Mouse (Mus musculus) spleen, adult 2 months (tissue): ENCODE measurements around the gene Hnf1a. TPM values are rescaled to one million over a fixed set of nuclear protein-coding genes. Genes with fewer than 3 reads are reported as not detected.
"Not testable (repeated sequence)": the region's sequence is repeated elsewhere in the genome, so short reads cannot be mapped to it uniquely, and the experiment has no call there.

Experiments
- DNase-seq, 2 experiments: peaks; one replicate each; pipeline versions ENCODE4 v3.0.0 to v3.0.0-alpha.2; 2012 to 2021; ENCODE audit warnings: low spot score in 2 of 2, low read depth in 1 of 2
- H3K27ac ChIP-seq: fragments of 200-500 bp; 2 replicates; pipeline ENCODE4 v1.5.1; 2012; ENCODE audit warnings: low read length, inconsistent platforms; ENCODE audit not compliant: insufficient read depth
- H3K27me3 ChIP-seq: fragments of 200-500 bp; 2 replicates; pipeline ENCODE4 v1.6.1; 2012; ENCODE audit warnings: mild to moderate bottlenecking, moderate library complexity, low read length, inconsistent platforms; ENCODE audit not compliant: control insufficient read depth, insufficient read depth
- H3K36me3 ChIP-seq: fragments of 200-500 bp; 2 replicates; pipeline ENCODE4 v1.6.1; 2012; ENCODE audit warnings: mild to moderate bottlenecking, low read length, inconsistent platforms; ENCODE audit not compliant: control insufficient read depth, insufficient read depth
- H3K4me1 ChIP-seq: fragments of 200-500 bp; 2 replicates; pipeline ENCODE4 v1.6.1; 2011; ENCODE audit warnings: inconsistent platforms; ENCODE audit not compliant: control insufficient read depth, insufficient read depth, insufficient read length
- H3K4me3 ChIP-seq: fragments of 200-500 bp; 2 replicates; pipeline ENCODE4 v1.5.1; 2011; ENCODE audit warnings: mild to moderate bottlenecking, inconsistent platforms; ENCODE audit not compliant: insufficient read depth, insufficient read length; ENCODE audit errors: extremely low read depth
- CTCF ChIP-seq: fragments of 200-500 bp; IDR thresholded peaks from 2 replicates; pipeline ENCODE4 v1.5.1; 2011; ENCODE audit warnings: mild to moderate bottlenecking, inconsistent platforms; ENCODE audit not compliant: insufficient read depth, insufficient read length, insufficient replicate concordance; ENCODE audit errors: extremely low read depth
- POLR2A ChIP-seq: fragments of 200-500 bp; IDR thresholded peaks from 2 replicates; pipeline ENCODE4 v1.6.1; 2011; ENCODE audit warnings: low read depth, low read length, inconsistent platforms
- WGBS: fragments of 180-500 bp; shearing (Covaris S2); methylation state at CpG from one replicate; pipeline ENCODE4 v1.1.7; 2018; 5-methylcytosine and 5-hydroxymethylcytosine counted together
- polyA plus RNA-seq: library from polyadenylated mRNA; depleted of rRNA; stranded (reverse); fragments of >200 nt; gene quantifications from 2 replicates; pipeline ENCODE4 v1.2.3, GENCODE M21; 2012

Gene Hnf1a
- polyA plus RNA-seq, 1 experiment: 0.20 TPM

GRCm38 (mm10) chr5:114948891-114949290, 22.0 kb downstream of the Hnf1a start:
- no peak for DNase-seq
- 77% methylated on average over 6 of the region's 6 CpGs for WGBS

GRCm38 (mm10) chr5:114945072-114945471, 25.8 kb downstream of the Hnf1a start:
- H3K27me3 ChIP-seq: no peaks in the 10 kb centered on the region
- H3K36me3 ChIP-seq: peaks cover 34% of the 10 kb centered on the region
- no peaks in the 10 kb centered on the region for H3K4me1 ChIP-seq
- TF ChIP-seq CTCF (no peak), POLR2A (no peak)
- WGBS: 93% methylated on average over 10 of the region's 10 CpGs
- H3K4me3 ChIP-seq: no peak overlapping the region
- no peak overlapping the region for H3K27ac ChIP-seq
- DNase-seq: no peak

More at GRCm38 (mm10) chr5:114948891-114949290, 22.0 kb downstream of the Hnf1a start:
- H3K27ac ChIP-seq: no peak overlapping the region
- H3K36me3 ChIP-seq: peaks cover 34% of the 10 kb centered on the region
- no peak overlapping the region for H3K4me3 ChIP-seq
- H3K4me1 ChIP-seq: no peaks in the 10 kb centered on the region
- no peak for TF ChIP-seq POLR2A
- no peak for TF ChIP-seq CTCF
- no peaks in the 10 kb centered on the region for H3K27me3 ChIP-seq

GRCm38 (mm10) chr5:114942766-114943130, 28.1 kb downstream of the Hnf1a start:
- Histone ChIP-seq H3K27ac (no peak overlapping the region), H3K4me3 (peak overlapping the region; percentile 91), H3K27me3 (no peaks in the 10 kb centered on the region), H3K4me1 (no peaks in the 10 kb centered on the region), H3K36me3 (peaks cover 22% of the 10 kb centered on the region)
- no peak for TF ChIP-seq CTCF
- TF ChIP-seq POLR2A: no peak
- 53% methylated on average over 4 of the region's 4 CpGs for WGBS
- DNase-seq: no peak

- H3K4me3 ChIP-seq: peak within 1 kb of the TSS; percentile 91
- peaks cover 22% of the 10 kb centered on the region for H3K36me3 ChIP-seq
- WGBS: 2% methylated on average over 39 of the region's 39 CpGs
- no peaks in the 10 kb centered on the region for H3K4me1 ChIP-seq
- peak within 1 kb of the TSS; percentile 88 for H3K27ac ChIP-seq
- peak; percentile 74 to 78 for DNase-seq
- no peaks in the 10 kb centered on the region for H3K27me3 ChIP-seq
- TF ChIP-seq POLR2A: peak; percentile 78; the same call in 1 of the 2 replicates
- 0 out of 2 replicates have a peak, but pooled peaks have one; percentile 1 for TF ChIP-seq CTCF
These were observed 28.7 kb downstream of the Hnf1a start, which contains the start of gene 2210016L21Rik for GRCm38 (mm10) chr5:114942074-114942765. 2210016L21Rik (plus strand) TSS chr5:114942158.

GRCm38 (mm10) chr5:114941138-114941537, 29.8 kb downstream of the Hnf1a start:
- not testable (repeated sequence) for H3K27ac ChIP-seq, H3K4me1 ChIP-seq, H3K4me3 ChIP-seq, H3K27me3 ChIP-seq, DNase-seq
- peaks cover 17% of the 10 kb centered on the region for H3K36me3 ChIP-seq
- 62% methylated on average over 3 of the region's 3 CpGs for WGBS

GRCm38 (mm10) chr5:114935838-114936237, 35.1 kb downstream of the Hnf1a start:
- Histone ChIP-seq H3K27me3 (no peaks in the 10 kb centered on the region), H3K36me3 (peaks cover 16% of the 10 kb centered on the region), H3K4me3 (no peak overlapping the region), H3K27ac (no peak overlapping the region), H3K4me1 (no peaks in the 10 kb centered on the region)
- no peak for DNase-seq
- TF ChIP-seq POLR2A (no peak), CTCF (no peak)
- 68% methylated on average over 3 of the region's 3 CpGs for WGBS

- TF ChIP-seq POLR2A (no peak), CTCF (no peak)
- Histone ChIP-seq H3K27ac (no peak overlapping the region), H3K27me3 (no peaks in the 10 kb centered on the region), H3K4me3 (no peak overlapping the region), H3K36me3 (peaks cover 21% of the 10 kb centered on the region), H3K4me1 (no peaks in the 10 kb centered on the region)
- 90% methylated on average over 8 of the region's 8 CpGs for WGBS
- DNase-seq: no peak
These were observed 37.7 kb downstream of the Hnf1a start for GRCm38 (mm10) chr5:114933206-114933605.

GRCm38 (mm10) chr5:114931626-114932025, 39.3 kb downstream of the Hnf1a start:
- H3K36me3 ChIP-seq: peaks cover 11% of the 10 kb centered on the region
- H3K4me1 ChIP-seq: peaks cover 3% of the 10 kb centered on the region; the same call in 1 of the 2 replicates
- DNase-seq: no peak
- 73% methylated on average over 5 of the region's 5 CpGs for WGBS
- no peak overlapping the region for H3K27ac ChIP-seq
- TF ChIP-seq CTCF (no peak), POLR2A (no peak)
- no peaks in the 10 kb centered on the region for H3K27me3 ChIP-seq
- no peak overlapping the region for H3K4me3 ChIP-seq
